Mouse (Mus musculus): ENCODE measurements around the gene Slc9a7. TPM values are rescaled to one million over a fixed set of nuclear protein-coding genes. Genes with fewer than 3 reads are reported as not detected.

The Slc9a7 gene
- total and polyA plus RNA-seq, 2 experiments from 2014 or later = 10.5 to 55.0 TPM

- no peak overlapping the region for H3K27ac ChIP-seq (ENCODE audit: low read depth, low read length)
- no peaks in the 10 kb centered on the region for H3K27me3 ChIP-seq (ENCODE audit: insufficient read depth, low read length)
- H3K4me1 ChIP-seq (ENCODE audit: insufficient read depth) = no peaks in the 10 kb centered on the region
- TF ChIP-seq CTCF (IDR thresholded peaks at IDR 0.05; ENCODE audit: low read depth) = no peak
- peak overlapping the region; percentile 64 for H3K9ac ChIP-seq
- H3K9me3 ChIP-seq (ENCODE audit: low read length) = no peaks in the 10 kb centered on the region
- DNase-seq (peak; percentile 10), ATAC-seq (peak; percentile 0; the same call in 1 of the 2 replicates)
- 20% methylated on average over 5 of the region's 5 CpGs for WGBS
- H3K36me3 ChIP-seq (ENCODE audit: insufficient read depth) = no peaks in the 10 kb centered on the region
- peak overlapping the region; percentile 55 for H3K4me3 ChIP-seq (ENCODE audit: low read depth, low read length)
- peak overlapping the region; percentile 52 for H3K4me2 ChIP-seq (ENCODE audit: low read depth)
Observed at GRCm38 (mm10) chrX:20290715-20291114, 892 bp downstream of the Slc9a7 start.

GRCm38 (mm10) chrX:20288674-20289073, 2.9 kb downstream of the Slc9a7 start:
- DNase-seq (no peak), ATAC-seq (no peak)
- H3K4me2 ChIP-seq (ENCODE audit: low read depth) = peak overlapping the region; percentile 52
- H3K9ac ChIP-seq = peak overlapping the region; percentile 14; the same call in 1 of the 2 replicates
- WGBS = 86% methylated on average over 3 of the region's 3 CpGs
- no peaks in the 10 kb centered on the region for H3K36me3 ChIP-seq (ENCODE audit: insufficient read depth)
- no peaks in the 10 kb centered on the region for H3K4me1 ChIP-seq (ENCODE audit: insufficient read depth)
- peak overlapping the region; percentile 16; the same call in 1 of the 2 replicates for H3K4me3 ChIP-seq (ENCODE audit: low read depth, low read length)
- TF ChIP-seq CTCF (IDR thresholded peaks at IDR 0.05; ENCODE audit: low read depth) = no peak
- H3K9me3 ChIP-seq (ENCODE audit: low read length) = no peaks in the 10 kb centered on the region
- H3K27me3 ChIP-seq (ENCODE audit: insufficient read depth, low read length) = no peaks in the 10 kb centered on the region
- H3K27ac ChIP-seq (ENCODE audit: low read depth, low read length) = no peak overlapping the region

GRCm38 (mm10) chrX:20286254-20286653, 5.4 kb downstream of the Slc9a7 start:
- H3K4me1 ChIP-seq (ENCODE audit: insufficient read depth) = no peaks in the 10 kb centered on the region
- DNase-seq (no peak), ATAC-seq (no peak)

GRCm38 (mm10) chrX:20279424-20279823, 12.2 kb downstream of the Slc9a7 start:
- Histone ChIP-seq H3K36me3 (ENCODE audit: insufficient read depth) (no peaks in the 10 kb centered on the region), H3K4me1 (ENCODE audit: insufficient read depth) (no peaks in the 10 kb centered on the region), H3K27ac (ENCODE audit: low read depth, low read length) (no peak overlapping the region), H3K4me3 (ENCODE audit: low read depth, low read length) (no peak overlapping the region), H3K9ac (no peak overlapping the region), H3K27me3 (ENCODE audit: insufficient read depth, low read length) (no peaks in the 10 kb centered on the region), H3K9me3 (ENCODE audit: low read length) (no peaks in the 10 kb centered on the region), H3K4me2 (ENCODE audit: low read depth) (no peak overlapping the region)
- no peak for TF ChIP-seq CTCF (IDR thresholded peaks at IDR 0.05; ENCODE audit: low read depth)
- ATAC-seq = no peak
- no peak for DNase-seq
- 87% methylated on average over 6 of the region's 6 CpGs for WGBS

More at GRCm38 (mm10) chrX:20286254-20286653, 5.4 kb downstream of the Slc9a7 start:
- Histone ChIP-seq H3K4me3 (ENCODE audit: low read depth, low read length) (no peak overlapping the region), H3K4me2 (ENCODE audit: low read depth) (no peak overlapping the region), H3K27me3 (ENCODE audit: insufficient read depth, low read length) (no peaks in the 10 kb centered on the region), H3K36me3 (ENCODE audit: insufficient read depth) (no peaks in the 10 kb centered on the region), H3K9me3 (ENCODE audit: low read length) (no peaks in the 10 kb centered on the region), H3K9ac (no peak overlapping the region), H3K27ac (ENCODE audit: low read depth, low read length) (no peak overlapping the region)
- 72% methylated on average over 2 of the region's 2 CpGs for whole genome bisulfite sequencing
- no peak for TF ChIP-seq CTCF (IDR thresholded peaks at IDR 0.05; ENCODE audit: low read depth)

GRCm38 (mm10) chrX:20273854-20274253, 17.8 kb downstream of the Slc9a7 start:
- H3K9ac ChIP-seq = no peak overlapping the region
- H3K9me3 ChIP-seq (ENCODE audit: low read length) = no peaks in the 10 kb centered on the region
- TF ChIP-seq CTCF (IDR thresholded peaks at IDR 0.05; ENCODE audit: low read depth) = no peak
- no peaks in the 10 kb centered on the region for H3K36me3 ChIP-seq (ENCODE audit: insufficient read depth)
- H3K4me3 ChIP-seq (ENCODE audit: low read depth, low read length) = no peak overlapping the region
- H3K4me1 ChIP-seq (ENCODE audit: insufficient read depth) = no peaks in the 10 kb centered on the region
- H3K27ac ChIP-seq (ENCODE audit: low read depth, low read length) = no peak overlapping the region
- ATAC-seq = no peak
- DNase-seq = no peak
- H3K27me3 ChIP-seq (ENCODE audit: insufficient read depth, low read length) = no peaks in the 10 kb centered on the region
- no peak overlapping the region for H3K4me2 ChIP-seq (ENCODE audit: low read depth)

GRCm38 (mm10) chrX:20271980-20272379, 19.6 kb downstream of the Slc9a7 start:
- no peak overlapping the region for H3K4me3 ChIP-seq (ENCODE audit: low read depth, low read length)
- no peak for TF ChIP-seq CTCF (IDR thresholded peaks at IDR 0.05; ENCODE audit: low read depth)
- no peaks in the 10 kb centered on the region for H3K4me1 ChIP-seq (ENCODE audit: insufficient read depth)
- no peaks in the 10 kb centered on the region for H3K9me3 ChIP-seq (ENCODE audit: low read length)
- no peak overlapping the region for H3K4me2 ChIP-seq (ENCODE audit: low read depth)
- H3K27ac ChIP-seq (ENCODE audit: low read depth, low read length) = no peak overlapping the region
- ATAC-seq (no peak), DNase-seq (no peak)
- H3K36me3 ChIP-seq (ENCODE audit: insufficient read depth) = no peaks in the 10 kb centered on the region
- no peak overlapping the region for H3K9ac ChIP-seq
- WGBS = 30% methylated on average over 1 of the region's 1 CpGs
- H3K27me3 ChIP-seq (ENCODE audit: insufficient read depth, low read length) = no peaks in the 10 kb centered on the region

- TF ChIP-seq CTCF (IDR thresholded peaks at IDR 0.05; ENCODE audit: low read depth) = no peak
- no peaks in the 10 kb centered on the region for H3K9me3 ChIP-seq (ENCODE audit: low read length)
Observed at GRCm38 (mm10) chrX:20269980-20270379, 21.6 kb downstream of the Slc9a7 start.

More at GRCm38 (mm10) chrX:20269980-20270379, 21.6 kb downstream of the Slc9a7 start:
- Histone ChIP-seq H3K9ac (no peak overlapping the region), H3K36me3 (ENCODE audit: insufficient read depth) (no peaks in the 10 kb centered on the region), H3K27me3 (ENCODE audit: insufficient read depth, low read length) (no peaks in the 10 kb centered on the region), H3K27ac (ENCODE audit: low read depth, low read length) (no peak overlapping the region), H3K4me3 (ENCODE audit: low read depth, low read length) (no peak overlapping the region), H3K4me2 (ENCODE audit: low read depth) (no peak overlapping the region), H3K4me1 (ENCODE audit: insufficient read depth) (no peaks in the 10 kb centered on the region)
- no peak for DNase-seq
- 86% methylated on average over 3 of the region's 3 CpGs for WGBS
- no peak for ATAC-seq
